Mouse (Mus musculus): ENCODE data around the gene Sel1l.

The Sel1l gene

GRCm38 (mm10) chr12:91779004-91779365, 70.0 kb downstream of the Sel1l start:
- no peak for DNase-seq (ENCODE audit: low read depth, low spot score)

- DNase-seq (ENCODE audit: low read depth, low spot score) = no peak
Observed at GRCm38 (mm10) chr12:91778211-91779003, 70.5 kb downstream of the Sel1l start.

GRCm38 (mm10) chr12:91776342-91776741, 72.6 kb downstream of the Sel1l start:
- no peak for DNase-seq (ENCODE audit: low read depth, low spot score)

- DNase-seq (ENCODE audit: low read depth, low spot score) = peak; percentile 74
Observed at GRCm38 (mm10) chr12:91774811-91775284, 74.1 kb downstream of the Sel1l start.

- DNase-seq (ENCODE audit: low read depth, low spot score) = no peak
Observed at GRCm38 (mm10) chr12:91768871-91769270, 80.1 kb downstream of the Sel1l start.

- no peak for DNase-seq (ENCODE audit: low read depth, low spot score)
Observed at GRCm38 (mm10) chr12:91768176-91768575, 80.8 kb downstream of the Sel1l start.

- no peak for DNase-seq (ENCODE audit: low read depth, low spot score)
Observed at GRCm38 (mm10) chr12:91766338-91767107, 82.4 kb downstream of the Sel1l start.

GRCm38 (mm10) chr12:91765504-91765903, 83.5 kb downstream of the Sel1l start:
- DNase-seq (ENCODE audit: low read depth, low spot score) = peak; percentile 42

GRCm38 (mm10) chr12:91765054-91765453, 83.9 kb downstream of the Sel1l start:
- DNase-seq (ENCODE audit: low read depth, low spot score) = no peak

GRCm38 (mm10) chr12:91764471-91764870, 84.5 kb downstream of the Sel1l start:
- DNase-seq (ENCODE audit: low read depth, low spot score) = no peak

GRCm38 (mm10) chr12:91759836-91760235, 89.1 kb downstream of the Sel1l start:
- no peak for DNase-seq (ENCODE audit: low read depth, low spot score)

GRCm38 (mm10) chr12:91757854-91758562, 90.9 kb downstream of the Sel1l start:
- DNase-seq (ENCODE audit: low read depth, low spot score) = no peak

GRCm38 (mm10) chr12:91756562-91757166, 92.3 kb downstream of the Sel1l start:
- DNase-seq (ENCODE audit: low read depth, low spot score) = no peak
